Mouse (Mus musculus): ENCODE data around the gene Sec14l1.

Sec14l1 gene

GRCm38 (mm10) chr11:117107837-117108236, 7.1 kb upstream of the Sec14l1 start:
- no peak for DNase-seq (ENCODE audit: extremely low spot score)

- no peak for DNase-seq (ENCODE audit: extremely low spot score)
Measured at GRCm38 (mm10) chr11:117108595-117108994, 6.4 kb upstream of the Sec14l1 start.

GRCm38 (mm10) chr11:117109179-117109954, 5.6 kb upstream of the Sec14l1 start:
- DNase-seq (ENCODE audit: extremely low spot score) = no peak

- no peak for DNase-seq (ENCODE audit: extremely low spot score)
Measured at GRCm38 (mm10) chr11:117111967-117112648, 2.9 kb upstream of the Sec14l1 start.

GRCm38 (mm10) chr11:117112649-117113051, 2.3 kb upstream of the Sec14l1 start:
- no peak for DNase-seq (ENCODE audit: extremely low spot score)

- DNase-seq (ENCODE audit: extremely low spot score) = no peak
Measured at GRCm38 (mm10) chr11:117113377-117113776, 1.6 kb upstream of the Sec14l1 start.

GRCm38 (mm10) chr11:117114231-117114591, 757 bp upstream of the Sec14l1 start:
- no peak for DNase-seq (ENCODE audit: extremely low spot score)

- DNase-seq (ENCODE audit: extremely low spot score) = peak; percentile 45
Measured at GRCm38 (mm10) chr11:117115346-117116219, 615 bp downstream of the Sec14l1 start.

GRCm38 (mm10) chr11:117116350-117117303, 1.7 kb downstream of the Sec14l1 start:
- no peak for DNase-seq (ENCODE audit: extremely low spot score)

- DNase-seq (ENCODE audit: extremely low spot score) = no peak
Measured at GRCm38 (mm10) chr11:117117321-117117720, 2.4 kb downstream of the Sec14l1 start.

- no peak for DNase-seq (ENCODE audit: extremely low spot score)
Measured at GRCm38 (mm10) chr11:117117791-117118190, 2.8 kb downstream of the Sec14l1 start.

GRCm38 (mm10) chr11:117118248-117118647, 3.3 kb downstream of the Sec14l1 start:
- no peak for DNase-seq (ENCODE audit: extremely low spot score)

- DNase-seq (ENCODE audit: extremely low spot score) = no peak
Measured at GRCm38 (mm10) chr11:117118721-117119321, 3.9 kb downstream of the Sec14l1 start.

GRCm38 (mm10) chr11:117119723-117120122, 4.8 kb downstream of the Sec14l1 start:
- no peak for DNase-seq (ENCODE audit: extremely low spot score)

GRCm38 (mm10) chr11:117120285-117121163, 5.6 kb downstream of the Sec14l1 start:
- DNase-seq (ENCODE audit: extremely low spot score) = no peak

GRCm38 (mm10) chr11:117121164-117121535, 6.2 kb downstream of the Sec14l1 start:
- DNase-seq (ENCODE audit: extremely low spot score) = no peak

- no peak for DNase-seq (ENCODE audit: extremely low spot score)
Measured at GRCm38 (mm10) chr11:117121954-117122353, 7.0 kb downstream of the Sec14l1 start.

- no peak for DNase-seq (ENCODE audit: extremely low spot score)
Measured at GRCm38 (mm10) chr11:117123418-117124085, 8.6 kb downstream of the Sec14l1 start.

- no peak for DNase-seq (ENCODE audit: extremely low spot score)
Measured at GRCm38 (mm10) chr11:117124539-117124938, 9.6 kb downstream of the Sec14l1 start.

Measured in embryo, embryonic 9.5 days (tissue).